Mouse (Mus musculus) spleen, postnatal 36 days (tissue): Measurements from ENCODE around the gene Rbm15.
"Not testable (repeated sequence)": the region's sequence is repeated elsewhere in the genome, so short reads cannot be mapped to it uniquely, and the experiment has no call there.

Source experiments
- DNase-seq, 2 experiments: peaks; one replicate each; pipeline ENCODE4 v3.0.0; 2022; ENCODE audit warnings: low spot score in 2 of 2, mixed read lengths in 1 of 2

The Rbm15 gene

DNA sequence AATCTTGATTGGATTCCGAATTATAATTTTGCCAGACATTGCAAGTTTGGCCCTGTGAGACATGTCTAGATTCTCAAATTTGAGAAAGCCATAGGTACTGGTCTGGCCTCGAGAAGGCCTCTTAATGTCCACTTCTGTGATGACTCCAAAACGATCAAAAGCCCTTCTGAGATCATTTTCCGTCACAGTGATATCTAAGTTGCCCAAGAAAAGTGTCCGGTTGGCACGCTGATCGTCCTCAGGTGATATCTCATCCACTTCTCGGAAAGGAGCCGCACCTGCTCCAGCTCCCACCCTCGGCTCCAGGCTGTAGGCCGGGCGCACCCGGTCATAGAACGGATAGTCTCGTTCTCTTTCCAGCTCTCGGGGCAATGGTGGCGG lies 1.7 kb downstream of the Rbm15 start:
- DNase-seq, result no peak

DNA sequence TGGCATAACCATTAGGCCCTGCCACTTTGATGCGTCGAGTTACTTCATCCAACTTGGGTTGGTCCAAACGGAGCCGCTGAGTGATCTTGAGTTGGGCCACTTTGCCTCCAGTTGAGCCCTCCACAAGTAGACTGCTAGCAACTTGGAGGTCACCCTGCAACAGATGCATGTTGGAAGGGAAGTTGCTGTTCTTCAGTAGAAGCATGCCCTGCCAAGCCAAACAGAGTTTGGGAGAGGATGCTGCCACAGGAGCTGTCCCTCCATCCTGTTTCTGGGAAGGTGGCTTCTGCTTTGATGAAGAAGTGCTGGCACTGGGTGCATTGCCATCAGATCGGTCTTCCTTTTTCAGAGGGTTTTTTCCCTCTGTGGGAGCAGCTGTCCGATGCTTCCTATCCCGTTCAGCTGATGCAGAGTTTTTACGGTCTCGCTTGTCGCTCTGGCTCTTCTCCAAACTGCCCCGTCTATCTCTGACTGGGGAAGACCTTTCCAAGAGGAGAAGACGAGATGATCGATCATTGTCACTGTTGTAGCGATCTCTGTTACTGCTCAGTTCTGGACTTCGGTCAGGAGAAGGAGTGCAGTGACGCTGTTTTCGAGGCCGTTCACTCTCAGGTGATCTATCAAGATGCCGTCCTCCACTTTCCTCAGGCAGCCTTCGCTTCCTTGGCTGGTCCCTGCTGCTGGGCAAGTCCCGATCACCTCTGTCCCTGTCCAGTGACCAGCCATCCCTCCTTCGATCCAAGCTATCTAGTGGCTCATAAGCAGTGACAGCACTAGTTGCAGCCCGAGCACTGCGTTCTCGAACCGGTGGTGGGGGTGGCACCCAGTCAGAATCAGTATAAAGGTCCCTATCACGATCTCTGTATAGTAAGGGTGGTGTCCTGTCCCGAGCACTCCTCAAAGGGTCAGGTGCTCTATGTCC lies 2.7 kb downstream of the Rbm15 start:
- DNase-seq, result no peak

DNA sequence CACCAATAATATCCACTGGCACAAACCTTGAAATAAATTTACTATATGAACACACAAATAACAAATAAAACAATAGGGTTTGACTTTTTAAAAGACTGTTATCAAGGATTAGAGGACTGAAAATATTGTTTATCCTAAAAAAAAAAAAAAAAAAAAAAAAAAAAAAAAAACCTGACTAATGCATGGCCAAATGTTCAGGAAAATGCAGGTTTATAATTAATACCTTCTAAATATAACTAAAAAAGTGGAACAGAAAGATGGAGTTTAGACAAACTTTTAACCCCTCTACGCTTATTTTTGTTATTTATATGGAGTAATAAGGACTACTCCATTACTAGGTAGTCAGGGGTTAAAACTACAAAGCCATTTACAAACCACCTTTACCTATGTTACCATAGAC lies 7.0 kb downstream of the Rbm15 start:
- no peak for DNase-seq

DNA sequence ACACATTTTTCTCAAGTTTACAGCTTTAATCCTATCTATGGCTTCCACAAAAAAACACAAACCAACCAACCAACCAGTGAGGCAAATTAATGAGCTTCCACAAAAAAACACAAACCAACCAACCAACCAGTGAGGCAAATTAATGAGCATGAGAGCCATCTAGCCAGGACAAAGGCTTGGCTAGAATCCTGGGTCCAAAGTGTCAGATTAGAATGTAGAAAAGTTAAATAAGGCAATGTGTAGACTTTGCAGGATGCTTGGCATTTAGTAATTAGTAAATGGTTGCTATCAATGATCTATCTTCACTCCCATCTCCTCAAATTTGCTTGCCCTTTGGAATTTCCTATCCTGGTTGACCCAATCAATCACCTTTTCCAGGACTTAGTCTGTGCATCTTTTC lies 11.7 kb downstream of the Rbm15 start:
- DNase-seq, result no peak

DNA sequence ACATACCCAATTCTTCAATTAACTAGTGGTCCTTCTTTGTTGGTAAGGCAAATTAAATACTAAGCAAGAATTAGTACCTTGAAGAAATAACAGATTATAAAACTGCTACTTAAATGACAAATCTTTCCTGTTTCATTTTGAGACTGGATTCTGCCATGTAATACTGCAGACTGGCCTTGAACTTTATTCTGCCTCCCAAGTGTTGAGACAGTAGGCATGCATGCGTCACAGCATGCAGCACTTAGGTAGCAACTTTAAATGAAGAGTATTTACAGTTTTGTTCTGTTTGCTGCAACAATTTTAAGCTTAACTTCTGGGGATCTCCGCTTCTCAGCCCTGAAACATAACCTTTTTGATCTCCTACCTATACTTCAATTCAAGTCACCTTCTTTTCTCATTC lies 12.3 kb downstream of the Rbm15 start:
- no peak for DNase-seq

DNA sequence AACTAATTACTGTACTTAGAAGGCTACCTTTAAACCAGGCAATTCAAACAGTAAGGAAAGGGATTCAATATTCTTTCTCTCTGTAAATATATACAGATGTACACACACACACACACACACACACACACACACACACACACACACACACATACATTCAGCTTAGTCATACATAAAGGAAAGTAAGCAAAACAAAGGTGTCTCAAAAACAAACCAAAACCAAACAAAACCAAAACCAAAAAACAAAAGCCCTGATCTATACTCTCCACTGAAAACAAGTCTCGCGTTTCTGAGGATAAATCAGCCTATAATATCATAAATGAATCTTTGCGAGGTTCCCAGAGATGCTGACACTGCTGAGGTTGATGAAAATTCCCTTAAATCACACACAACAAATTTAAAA lies 16.1 kb downstream of the Rbm15 start:
- DNase-seq, result no peak

DNA sequence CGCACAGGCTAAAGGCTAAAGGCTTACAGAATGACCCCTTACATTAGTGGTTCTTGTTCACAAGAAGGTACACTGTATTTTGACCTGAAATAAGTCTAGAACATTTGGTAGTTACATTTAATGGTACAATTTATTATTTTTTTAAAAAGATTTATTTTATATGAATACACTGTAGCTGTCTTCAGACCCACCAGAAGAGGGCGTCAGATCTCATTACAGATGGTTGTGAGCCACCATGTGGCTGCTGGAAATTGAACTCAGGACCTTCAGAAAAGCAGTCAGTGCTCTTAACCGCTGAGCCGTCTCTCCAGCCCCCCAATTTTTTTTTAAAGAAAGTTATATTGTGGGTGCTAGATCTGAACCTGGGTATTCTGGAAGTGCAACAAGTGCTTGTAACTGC lies 36.6 kb downstream of the Rbm15 start:
- not testable (repeated sequence) for DNase-seq

DNA sequence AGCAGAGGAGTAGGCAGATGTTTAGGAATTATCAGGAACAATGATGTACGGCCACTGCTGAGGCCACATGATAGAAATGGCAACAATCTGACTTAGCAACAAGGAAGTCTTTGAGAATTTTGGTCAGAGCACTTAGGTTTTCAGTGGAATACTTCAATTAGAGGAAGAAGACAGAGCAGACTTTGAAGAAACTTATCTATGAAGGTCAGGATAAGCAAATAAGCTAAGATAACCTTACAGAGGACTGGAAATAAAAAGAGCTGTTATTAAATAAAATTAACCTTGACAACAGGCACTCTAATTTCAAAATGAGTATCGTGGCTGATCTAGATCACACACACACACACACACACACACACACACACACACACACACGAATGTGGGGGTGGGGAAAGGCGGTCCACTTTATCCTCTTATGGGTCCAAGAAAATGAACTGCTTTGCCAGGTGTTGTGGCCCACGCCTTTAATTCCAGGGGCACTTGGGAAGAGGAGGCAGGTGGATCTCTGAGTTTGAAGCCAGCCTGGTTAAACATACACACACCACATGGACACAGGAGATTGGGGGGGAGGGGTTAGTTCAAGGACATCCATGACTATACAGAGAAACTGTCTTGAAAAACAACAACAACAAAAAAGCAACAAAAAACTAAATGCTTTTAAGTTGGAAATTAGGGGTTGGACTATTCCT lies 37.7 kb downstream of the Rbm15 start:
- DNase-seq, result no peak

DNA sequence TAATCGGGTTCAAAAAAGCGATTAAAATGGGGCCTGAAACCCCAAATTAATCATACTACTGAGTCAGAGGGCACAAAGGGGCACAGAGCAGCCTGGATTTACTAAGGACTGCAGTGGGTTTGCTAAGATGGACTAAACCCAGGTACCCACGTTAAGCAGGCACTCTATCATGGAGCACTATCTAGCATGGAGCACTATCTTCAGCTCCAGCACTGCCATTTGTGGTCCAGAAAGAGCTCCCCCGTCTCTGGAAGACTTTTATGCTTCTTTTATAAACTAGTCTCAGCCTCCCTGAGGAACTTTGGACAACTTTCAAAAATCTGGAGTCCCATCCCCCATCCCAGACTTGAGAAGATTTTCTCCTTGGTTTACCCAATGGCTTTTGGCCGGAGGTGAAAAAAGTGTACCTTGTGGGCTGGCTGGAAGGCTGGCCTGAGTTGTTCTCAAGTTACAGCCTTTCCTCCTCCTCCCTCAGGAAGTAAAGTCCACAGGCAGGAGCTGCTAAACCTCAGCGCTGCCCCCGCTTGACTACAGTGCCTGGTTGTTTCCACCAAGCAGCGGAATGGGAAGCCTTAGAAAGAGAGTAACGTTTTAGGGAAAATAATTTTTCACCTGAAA lies 42.6 kb downstream of the Rbm15 start, which contains the start of gene Slc16a4:
Slc16a4 (plus strand) TSS at position 467 of the 618 bp plus-strand sequence.
- DNase-seq, result no peak

DNA sequence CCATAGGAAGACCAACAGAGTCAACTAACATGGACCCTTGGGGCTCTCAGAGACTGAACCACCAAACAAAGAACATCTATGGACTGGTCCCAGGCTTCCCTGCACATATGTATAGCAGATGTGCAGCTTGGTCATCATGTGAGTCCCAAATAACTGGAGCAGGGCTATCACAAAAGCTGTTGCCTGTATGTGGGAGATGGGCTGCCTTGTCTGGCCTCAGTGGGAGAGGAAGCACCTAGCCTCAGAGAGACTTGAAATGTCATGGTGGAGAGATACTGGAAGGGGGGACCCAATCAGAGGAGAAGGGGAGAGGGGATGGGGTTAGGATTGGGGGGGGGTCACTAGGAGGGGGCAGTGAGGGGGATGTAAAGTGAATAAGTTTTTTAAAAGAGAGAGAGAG lies 46.1 kb downstream of the Rbm15 start:
- DNase-seq, result no peak

DNA sequence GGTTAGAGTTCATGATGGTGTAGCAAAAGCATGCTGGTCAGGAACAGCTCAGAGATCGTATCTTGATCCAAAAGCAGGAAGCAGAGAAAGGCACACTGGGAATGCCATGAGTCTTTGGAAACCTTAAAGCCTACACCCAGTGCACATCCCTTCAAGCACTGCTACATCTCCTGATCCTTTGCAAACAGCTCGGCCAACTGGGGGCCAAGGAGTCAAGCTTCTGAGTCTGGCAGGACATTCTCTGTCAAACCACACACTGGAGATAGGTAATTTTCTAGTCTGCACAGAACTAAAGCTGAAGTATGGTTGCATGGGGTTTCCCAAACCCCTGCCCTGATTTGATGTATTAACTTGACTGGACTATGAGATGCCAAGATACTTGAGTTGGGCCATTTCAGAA lies 47.4 kb downstream of the Rbm15 start:
- DNase-seq, result no peak

DNA sequence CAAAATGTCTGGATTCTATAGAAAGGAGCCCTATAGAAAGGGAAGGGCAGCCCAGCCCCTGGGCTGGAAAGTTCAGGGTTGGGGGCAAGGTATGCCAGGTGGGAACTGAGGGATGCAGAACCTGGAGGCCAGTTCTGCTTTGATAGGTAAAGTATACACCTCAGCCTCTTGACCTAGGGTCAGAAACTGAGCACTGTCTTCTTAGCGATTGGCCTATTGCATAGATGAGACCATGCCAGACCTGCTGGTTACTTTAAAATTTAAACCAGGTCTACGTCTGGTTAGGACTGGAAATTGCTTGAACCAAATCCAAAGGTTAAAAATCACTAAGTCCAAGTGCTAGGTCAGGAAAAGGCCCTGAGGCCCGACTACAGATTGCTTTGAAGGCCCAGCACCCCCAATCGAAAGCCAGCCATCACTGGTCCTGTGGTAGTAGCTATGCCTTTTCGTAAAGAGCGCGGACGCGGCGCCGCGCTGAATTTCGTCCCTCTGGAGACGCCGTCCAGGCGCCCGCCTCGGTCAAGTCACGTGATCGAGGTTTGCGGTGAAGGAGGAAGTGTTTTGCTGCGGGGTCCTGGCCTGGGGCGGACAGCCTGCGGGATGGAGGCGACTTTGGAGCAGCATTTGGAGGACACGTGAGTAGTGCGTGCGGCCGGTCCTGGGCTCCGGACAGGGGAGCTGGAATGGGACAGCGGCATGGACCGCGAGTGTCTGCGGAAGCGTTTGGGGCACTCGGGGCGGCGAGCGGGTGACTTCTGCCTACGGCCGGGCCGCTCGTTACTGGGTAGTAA lies 54.8 kb downstream of the Rbm15 start, which contains the start of gene Lamtor5:
Lamtor5 (plus strand) TSS at position 380 of the 791 bp plus-strand sequence.
- DNase-seq, result peak; percentile 84 to 89

DNA sequence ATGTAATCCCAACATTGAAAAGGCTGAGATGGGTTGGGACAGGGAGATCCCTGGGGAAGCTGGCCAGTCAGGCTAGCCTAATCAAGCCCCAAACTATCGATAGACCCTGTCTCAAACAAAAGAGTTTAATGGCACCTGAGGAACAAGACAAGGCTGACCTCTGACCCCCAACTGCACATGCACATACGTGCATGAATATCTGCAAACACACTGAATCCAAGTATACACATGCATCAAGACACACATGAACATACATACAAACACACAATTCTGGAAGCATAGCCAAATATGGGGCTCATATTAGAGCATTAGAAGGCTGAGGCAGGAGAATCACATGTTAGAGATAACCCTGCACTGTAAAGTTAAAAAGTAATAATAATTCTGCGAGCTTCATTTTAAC lies 56.8 kb downstream of the Rbm15 start:
- no peak for DNase-seq

DNA sequence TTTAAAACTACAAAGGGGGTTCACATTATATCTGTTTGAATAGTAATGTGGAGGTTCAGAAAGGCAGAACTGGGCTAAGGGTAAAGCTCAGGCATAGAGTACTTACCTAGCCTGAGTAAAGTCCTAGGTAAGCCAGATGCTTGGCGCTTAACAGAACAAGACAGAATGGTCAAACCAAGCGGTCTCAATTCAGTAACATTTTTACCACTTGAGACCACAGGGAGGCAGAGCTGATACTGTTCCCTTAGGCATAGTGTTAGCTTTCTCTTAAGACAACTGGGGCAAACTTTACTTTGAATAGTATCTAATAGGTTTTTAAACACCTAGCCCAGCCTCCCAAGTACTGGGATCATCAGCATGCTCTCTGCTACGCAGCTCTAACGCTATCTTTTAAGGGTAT lies 57.5 kb downstream of the Rbm15 start:
- no peak for DNase-seq
